Mouse (Mus musculus): ENCODE measurements at regions not wholly inside any gene's neighbourhood (a gene's known extent, or its start where the extent isn't known, plus 50 kb on each side); places are given as distances from the start of the nearest gene placed in this dataset.

DNA sequence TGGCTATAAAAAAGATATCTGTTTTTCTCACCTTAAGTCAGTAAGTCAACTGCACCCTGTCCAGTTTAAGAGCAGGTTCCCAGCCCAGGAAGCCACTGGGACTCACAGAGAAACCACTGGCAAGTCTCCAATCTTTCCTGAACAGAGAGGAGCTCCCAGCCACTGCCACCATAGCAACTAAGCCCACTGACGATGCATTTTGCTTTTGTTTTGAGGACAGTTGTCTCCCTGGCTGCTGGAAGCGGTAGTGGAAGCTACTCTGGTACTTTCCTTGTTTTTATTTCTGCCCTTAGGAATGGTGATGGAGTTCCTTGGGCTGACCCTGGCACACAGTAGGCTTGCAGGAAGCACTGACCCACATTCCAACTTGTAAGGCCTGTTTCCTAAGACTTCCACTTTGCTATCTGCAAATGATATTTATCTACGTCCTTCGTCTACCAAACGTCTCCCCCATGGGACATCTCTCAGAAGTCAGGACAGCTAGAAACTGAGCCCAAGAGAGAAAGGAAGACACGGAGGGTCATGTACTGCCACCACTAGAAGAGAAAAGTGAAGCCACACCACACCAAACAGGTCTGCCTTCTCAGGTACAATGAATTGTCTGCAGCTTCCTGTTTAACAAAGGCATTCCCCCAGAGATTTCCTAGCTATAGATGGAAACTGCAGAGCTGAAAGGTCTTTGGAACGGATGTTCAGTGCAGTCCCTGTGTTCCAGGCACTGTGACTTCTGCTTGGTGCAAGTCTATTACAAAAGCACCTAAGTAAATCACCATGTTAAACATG is 125.7 kb upstream of the Fmo9 start:
- DNase-seq (ENCODE audit: low spot score) = no peak

DNA sequence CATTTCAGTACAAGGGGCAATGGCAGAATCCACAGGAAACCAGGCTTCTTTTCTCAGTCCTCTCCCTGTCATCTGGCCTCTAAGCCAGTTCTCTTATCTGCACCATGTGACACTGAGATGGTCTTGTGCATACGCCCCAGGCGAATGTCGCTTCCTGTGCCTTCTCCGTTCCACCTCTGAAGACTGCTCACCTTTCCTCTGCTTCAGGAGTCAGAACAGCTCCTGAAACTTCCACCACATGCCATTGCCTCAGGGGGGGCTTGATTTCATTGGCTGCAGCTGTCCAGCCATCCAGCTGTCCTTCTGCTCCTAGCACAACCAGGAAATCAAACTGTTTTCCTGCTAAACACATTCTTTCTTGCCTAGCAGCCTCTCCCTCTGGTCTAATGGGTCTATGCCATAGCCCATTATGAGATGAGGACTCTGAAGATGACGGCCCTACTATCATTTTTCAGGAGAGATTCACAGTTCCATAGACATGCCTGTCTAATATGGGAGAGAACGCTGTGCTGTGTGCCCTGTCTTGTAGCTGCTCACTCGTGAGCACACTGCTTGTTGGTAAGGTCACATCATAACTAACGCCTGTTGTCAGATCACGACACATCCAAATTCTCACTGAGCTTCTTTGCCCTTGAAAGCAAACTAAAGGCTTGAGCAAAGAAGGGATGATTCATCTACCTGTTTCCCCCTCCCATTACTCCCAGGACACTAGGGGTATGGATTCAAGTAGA is 129.9 kb upstream of the Fmo9 start:
- DNase-seq (ENCODE audit: low spot score) = no peak

DNA sequence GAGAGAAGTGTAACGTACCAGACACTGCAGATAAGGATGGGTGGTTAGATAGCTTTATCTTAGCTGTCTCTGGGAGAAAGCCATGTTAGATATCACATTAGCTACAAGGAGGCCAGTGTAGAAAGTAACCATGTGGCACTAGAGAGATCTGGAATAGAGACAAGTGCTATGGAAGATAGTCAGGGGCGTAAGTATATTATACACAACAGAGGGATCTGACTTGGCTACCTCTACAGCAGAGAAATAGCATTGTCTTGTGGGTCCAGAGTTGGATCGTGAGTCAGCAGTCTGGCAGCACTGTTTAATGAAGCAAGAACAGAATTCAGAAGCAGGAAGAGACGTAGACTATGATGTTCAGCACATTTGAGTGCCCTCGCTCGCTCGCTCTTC is 130.4 kb upstream of the Fmo9 start:
- DNase-seq (ENCODE audit: low spot score) = no peak

DNA sequence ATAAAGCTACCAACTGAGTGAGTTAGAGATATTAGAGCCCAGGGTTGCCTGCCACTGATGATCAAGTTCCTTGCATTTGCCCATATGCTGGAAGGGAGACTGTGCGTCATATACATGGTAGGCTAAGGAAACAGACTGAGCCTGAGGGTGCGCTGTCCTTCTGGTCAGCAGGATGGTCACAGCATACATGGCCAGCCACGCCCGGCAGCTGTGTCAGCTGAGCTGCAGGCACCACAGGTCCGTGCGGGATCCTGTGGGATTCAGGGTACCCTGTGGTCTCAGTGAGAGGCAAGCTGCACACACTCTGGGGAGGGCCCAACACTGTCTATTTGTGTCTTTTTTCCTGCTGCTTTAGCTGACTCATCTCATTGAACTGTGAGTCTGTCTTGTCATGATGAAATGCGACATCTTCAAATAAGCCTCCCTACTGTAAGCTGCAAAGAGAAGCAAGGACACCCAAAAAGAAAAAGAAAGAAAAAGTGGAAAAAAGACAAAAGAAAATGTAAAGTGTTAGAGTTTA is 131.3 kb upstream of the Fmo9 start:
- DNase-seq (ENCODE audit: low spot score) = no peak

DNA sequence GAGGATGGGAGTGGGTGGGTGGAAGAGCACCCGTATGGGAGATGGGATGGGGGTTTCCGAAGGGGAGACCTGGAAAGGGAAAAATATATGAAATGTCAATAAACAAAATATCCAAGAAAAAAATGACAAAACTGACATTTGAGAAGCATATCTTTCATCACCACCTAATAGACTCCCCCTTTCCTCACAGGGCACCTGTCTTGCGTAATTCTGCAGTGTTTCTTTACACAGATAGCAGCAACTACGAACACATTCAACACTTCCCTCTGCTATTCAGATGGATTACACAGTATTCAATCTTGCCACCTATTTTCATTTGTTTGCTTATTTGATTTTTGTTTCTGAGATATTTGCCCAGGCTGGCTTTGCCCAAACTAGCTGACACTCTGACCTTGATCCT is 136.3 kb upstream of the Fmo9 start:
- DNase-seq (ENCODE audit: low spot score) = no peak

DNA sequence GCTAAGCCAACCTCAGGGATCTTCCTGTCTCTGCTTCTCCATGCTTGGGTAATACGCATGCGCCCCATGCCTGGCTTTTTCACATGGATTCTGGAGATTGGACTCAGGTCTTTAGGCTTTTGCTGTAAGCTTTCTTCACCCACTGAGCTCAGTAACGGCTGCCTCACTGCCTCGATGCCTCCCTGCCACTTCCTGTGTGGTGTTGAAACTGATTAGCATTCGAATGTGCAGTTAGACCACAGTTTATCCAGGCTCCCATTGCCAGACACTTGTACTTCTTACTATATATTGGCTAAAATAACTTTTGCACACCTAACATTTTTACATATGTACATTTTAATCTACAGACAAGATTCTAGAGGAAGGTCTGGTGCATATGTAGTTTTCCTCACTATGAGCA is 137.0 kb upstream of the Fmo9 start:
- no peak for DNase-seq (ENCODE audit: low spot score)

DNA sequence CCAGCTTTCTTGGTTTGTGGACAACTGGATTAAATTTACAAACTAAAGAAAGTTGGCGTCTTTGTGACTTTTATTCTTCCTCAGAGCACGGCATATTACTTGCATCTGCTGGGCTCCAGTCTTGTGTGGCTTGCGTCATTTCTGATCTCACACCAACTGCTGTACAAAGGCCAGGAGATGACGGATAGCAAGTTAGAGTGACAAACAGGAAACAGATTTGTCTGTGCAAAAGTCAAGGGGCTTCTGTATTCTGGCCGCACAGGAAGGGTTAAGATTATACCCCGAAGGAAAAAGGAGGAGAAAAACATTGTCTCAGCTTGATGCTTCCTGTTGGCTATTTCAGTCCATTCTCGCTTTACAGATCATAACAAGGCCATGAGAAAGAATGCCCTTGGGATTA is 137.8 kb upstream of the Fmo9 start:
- no peak for DNase-seq (ENCODE audit: low spot score)

DNA sequence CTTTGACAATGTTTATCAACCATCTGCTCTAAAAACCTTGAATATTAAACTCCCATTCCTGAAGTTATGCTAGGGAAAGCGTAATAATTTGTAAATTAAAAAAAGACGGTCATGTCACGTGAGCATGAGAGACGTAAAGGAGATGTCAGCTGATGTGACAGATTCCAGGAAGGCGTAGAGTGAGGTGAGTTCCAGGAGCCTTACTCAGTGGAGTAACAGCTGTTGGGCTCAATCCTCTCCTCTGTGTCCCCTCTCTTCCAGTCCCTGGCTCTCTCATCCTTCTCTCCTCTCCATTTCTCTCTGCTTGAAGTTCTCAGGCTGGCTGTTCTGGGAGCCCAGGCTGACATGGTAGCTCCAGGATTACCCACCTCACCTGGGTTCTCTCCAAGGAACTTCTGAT is 138.4 kb upstream of the Fmo9 start:
- DNase-seq (ENCODE audit: low spot score) = no peak

DNA sequence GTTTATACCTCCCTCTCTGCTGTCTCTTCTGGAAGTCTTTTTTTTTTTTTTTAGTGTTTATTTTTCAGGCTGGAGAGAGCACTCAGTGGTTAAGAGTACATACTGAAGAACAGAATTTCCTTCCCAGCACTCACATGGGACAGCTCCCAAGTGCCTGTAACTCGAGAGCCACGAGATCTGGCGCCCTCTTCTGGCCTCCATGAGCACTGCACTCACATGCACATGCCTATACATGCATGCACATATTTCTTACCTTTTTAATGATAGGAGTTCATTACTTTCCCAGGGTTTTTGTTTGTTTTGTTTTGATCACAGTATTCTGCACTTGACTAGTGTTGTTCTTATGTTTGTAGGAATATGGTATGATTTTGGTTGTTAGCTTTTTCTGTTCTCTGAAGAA is 139.5 kb upstream of the Fmo9 start:
- DNase-seq (ENCODE audit: low spot score) = no peak

DNA sequence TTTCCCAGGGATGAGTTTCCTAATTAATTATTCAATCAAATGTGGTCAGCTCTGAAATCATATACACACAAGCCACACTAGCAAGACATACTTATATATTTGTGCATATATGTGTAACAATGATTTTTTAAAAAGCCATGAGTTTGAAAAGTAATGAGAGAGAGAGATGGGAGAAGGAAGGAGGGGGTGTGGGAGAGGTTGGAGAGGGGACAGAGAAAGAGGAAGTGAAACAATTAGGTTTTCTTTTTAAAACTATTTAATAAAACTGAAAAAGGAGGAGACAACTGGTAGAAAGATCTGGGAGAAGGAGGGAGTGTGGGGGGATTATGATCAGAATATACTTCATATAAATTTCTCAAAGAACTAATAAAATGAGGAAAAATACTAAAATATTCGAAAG is 155.7 kb upstream of the Fmo9 start:
- DNase-seq (ENCODE audit: low spot score) = no peak

DNA sequence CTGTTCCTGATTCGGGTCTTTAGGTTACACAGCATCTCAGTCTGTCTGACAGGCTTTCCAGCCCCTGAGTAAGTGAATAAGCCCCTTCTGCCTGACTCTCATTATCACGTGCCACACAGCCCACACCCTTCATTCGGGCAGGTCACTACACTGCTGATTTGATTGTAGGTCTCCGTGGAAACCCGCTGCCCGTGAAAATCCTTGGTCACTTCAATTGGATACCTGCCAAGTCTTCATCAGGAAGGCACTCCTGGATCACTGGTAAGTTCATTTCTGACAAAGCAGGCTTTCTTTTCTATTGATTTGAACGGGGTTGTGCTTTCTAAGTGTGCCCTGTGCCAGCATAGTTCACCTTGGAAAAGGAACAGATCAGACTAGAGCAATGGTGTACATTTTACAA is 158.2 kb upstream of the Fmo9 start:
- DNase-seq (ENCODE audit: low spot score) = no peak

DNA sequence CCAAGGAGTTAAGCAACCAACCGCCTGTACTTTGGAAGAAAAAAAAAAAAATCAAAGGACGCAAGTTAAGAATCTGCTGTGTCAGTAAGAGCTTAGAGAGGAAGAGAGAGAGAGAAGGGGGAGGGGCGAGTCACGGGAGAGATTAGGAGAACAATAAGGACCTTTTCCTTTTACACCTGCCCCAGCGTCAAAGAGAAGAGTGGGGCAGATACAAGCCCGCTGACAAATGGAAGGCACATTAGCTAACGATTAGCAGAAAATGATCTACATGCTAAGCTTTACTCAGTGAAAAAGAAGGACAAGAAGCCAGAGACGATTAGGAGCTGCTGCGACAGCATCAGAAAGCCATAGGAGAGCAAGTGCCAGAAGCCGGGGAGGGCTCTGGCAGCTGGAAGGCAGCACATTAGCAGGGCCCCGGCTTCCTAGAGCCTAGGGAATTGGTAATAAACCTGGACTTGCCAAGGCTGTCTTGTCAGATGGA is 157.8 kb upstream of the Fam78b start:
- DNase-seq (ENCODE audit: low spot score) = no peak

DNA sequence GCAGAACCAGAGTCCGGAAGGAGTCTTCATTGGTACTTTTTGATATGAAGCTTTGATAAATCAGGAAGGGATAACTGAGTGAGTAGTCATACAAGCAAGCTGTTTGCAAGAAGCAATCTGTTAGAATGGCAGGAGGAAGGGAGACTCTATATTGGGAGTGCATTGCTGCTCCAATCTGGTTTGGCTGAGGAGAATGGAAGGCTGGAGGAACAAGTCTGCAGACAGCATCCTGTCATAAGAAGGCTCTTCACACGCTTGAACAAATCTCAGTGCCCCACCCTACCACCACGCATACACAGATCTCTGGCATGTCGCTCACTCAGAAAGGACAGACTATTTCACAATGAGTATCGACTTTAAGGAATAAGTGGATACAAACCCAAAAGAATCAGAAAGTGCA is 154.7 kb upstream of the Fam78b start:
- DNase-seq (ENCODE audit: low spot score) = peak; percentile 3

DNA sequence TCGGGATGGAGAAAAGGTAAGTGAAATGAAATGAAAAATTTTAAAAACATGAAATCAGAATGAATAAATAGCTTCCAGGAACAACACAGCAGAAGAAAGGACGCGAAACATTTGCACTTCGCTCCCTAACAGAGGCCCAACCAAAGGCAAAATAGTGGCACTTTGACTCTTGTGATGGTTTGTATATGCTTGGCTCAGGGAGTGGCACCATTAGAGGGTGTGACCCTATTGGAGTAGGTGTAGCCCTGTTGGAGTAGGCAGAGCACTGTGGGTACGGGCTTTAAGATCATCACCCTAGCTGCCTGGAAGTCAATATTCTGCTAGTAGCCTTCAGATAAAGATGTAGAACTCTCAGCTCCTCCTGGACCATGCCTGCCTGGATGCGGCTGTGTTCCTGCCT is 154.0 kb upstream of the Fam78b start:
- no peak for DNase-seq (ENCODE audit: low spot score)

DNA sequence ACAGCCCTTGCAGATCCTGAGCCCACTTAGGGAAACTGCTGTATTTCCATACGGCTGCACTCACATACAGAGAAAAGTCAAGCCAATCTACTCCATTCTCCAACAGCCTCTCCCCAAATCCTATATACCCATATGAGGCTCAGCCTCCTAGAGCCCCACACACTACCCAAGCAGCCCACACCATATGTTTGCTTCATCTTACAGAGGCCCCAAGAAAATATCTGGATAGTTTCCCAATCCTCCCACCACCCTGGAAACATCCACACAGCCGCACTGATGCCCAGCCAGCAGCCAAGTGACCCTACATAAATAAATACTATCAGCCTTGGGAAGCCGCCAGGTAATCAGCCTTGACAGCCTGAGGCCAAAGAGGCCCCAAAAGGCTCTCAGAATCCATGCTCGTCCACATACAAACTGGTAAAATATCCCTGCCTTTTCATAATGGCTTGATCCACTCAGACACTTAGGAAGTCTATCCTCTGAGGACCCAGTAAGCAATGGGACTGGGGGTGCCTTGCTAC is 153.1 kb upstream of the Fam78b start:
- no peak for DNase-seq (ENCODE audit: low spot score)

DNA sequence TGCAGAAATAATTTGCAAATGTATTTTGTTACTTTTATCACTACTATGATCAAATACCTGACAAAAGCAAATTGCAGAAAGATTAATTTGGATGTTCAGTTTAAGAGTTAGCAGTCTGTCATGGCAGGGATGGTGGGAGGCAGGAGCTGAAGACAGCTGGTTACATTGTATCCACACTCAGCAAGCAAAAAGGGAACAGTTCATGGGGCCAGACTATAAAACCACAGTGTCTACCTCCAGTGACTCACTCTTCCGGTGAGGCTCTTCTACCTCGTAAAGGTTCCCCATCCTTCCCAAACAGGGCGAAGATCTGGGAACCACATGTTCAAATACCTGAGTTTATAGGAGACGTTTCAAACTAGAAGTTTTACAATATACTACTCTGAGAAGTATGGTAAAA is 145.2 kb upstream of the Fam78b start:
- no peak for DNase-seq (ENCODE audit: low spot score)

DNA sequence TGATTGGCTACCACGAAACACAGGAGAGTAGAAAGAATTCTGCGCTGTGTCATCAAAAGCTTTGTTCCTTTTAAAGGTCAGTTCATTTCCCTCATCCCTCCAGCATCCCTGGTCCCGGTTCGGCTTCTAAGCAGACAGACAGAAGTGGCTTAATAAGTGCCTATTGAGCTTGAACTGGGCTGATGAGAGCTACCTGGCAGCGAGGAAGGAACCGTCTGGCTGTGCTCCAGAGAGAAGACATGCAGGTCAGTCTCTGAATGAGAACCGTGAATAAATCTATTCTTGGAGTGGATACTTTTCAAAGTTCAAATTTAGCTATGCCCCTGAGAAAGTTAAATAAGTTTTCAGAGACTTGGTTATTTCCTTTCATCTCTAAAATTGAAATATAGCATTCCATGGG is 135.0 kb upstream of the Fam78b start:
- no peak for DNase-seq (ENCODE audit: low spot score)

DNA sequence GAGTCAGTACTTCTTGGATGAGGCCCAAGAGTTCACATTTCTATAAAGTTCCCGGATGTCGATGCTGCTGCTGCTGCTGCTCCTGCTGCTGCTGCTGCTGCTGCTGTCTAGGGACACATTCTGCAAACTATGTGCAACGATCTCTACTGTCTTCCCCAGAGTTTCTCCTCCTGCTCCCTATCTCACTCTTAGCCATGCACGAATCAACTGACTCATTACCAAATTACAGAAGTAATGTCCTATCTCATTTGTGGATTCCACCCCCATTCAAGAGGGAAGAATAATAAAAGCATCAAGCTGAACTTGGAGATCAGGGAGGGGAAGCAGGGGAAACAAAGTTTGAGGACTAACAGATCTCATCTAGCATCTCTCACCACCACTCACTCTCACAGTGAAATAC is 130.0 kb upstream of the Fam78b start:
- no peak for DNase-seq (ENCODE audit: low spot score)

DNA sequence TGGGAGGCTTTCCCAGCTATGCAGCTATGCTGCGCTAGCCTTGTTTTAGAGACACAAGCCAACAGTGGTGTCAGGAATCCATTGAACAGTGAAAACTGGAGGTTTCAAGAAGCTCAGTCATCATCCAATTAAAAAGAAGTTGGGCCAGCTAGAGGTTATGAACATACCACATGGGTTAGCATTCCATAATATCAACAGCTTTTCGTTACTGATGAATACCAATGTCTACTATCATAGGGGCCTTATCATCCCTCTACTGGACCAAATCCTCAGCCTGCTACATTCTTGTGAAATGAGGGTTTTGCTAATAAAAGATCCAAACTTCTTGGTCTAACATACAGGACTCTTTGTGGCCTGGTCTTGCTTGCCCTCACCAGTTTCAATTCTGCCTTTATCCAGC is 124.8 kb upstream of the Fam78b start:
- DNase-seq (ENCODE audit: low spot score) = no peak

DNA sequence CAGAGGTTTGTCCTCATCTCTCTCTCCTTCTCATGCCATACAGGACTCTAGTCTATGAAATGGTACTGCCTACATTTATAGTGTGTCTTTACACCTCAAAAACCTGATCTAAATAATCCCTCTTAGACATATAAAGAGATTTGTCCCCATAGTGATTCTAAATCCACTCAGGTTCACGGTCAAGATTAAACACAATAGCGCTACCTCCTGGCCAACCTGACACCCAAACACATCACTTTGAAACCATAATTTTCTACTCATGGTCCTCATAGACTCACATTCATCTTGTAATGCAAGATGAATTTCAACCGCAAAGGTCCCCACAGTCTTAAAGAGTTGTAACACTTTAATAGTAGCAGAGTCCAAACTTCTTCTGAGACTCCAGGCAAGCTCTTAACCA is 118.0 kb upstream of the Fam78b start:
- DNase-seq (ENCODE audit: low spot score) = no peak

DNA sequence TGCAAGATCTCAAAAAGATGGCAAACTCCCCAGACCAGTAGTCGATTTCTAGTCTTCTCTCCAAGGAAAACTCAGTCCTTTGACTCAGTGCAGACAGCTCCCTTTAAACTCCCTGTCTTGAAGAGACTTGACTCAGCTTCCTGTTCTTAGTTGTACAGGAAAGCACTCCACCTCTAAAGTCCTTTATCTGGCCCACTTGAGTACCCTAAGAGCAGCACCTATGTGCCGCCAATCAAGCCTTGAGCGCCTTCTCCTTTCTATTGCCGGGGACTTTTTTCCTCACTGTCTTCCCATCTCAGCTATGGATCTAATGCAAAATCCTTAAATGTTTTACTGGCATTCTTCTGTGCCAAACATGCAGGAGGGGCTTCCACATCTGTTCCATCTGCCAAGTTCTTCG is 105.3 kb upstream of the Fam78b start:
- no peak for DNase-seq (ENCODE audit: low spot score)

DNA sequence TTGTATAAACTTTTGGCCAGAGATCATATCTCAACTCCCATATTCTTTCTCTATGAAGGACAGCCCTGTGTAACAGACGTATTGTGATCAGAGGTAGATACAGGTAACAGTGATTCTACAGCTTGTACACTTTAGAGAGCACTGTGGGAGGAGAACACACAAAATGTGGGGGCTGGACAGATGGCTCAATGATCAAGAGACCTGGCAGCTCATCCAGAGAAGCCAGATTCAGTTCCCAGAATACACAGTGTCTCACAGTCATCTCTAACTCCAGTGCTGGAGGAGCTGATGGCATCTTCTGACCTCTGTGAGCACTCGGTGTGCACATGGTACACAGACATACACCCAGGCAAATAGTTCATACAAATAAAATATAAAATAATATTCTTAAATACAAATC is 102.5 kb upstream of the Fam78b start:
- DNase-seq (ENCODE audit: low spot score) = no peak

DNA sequence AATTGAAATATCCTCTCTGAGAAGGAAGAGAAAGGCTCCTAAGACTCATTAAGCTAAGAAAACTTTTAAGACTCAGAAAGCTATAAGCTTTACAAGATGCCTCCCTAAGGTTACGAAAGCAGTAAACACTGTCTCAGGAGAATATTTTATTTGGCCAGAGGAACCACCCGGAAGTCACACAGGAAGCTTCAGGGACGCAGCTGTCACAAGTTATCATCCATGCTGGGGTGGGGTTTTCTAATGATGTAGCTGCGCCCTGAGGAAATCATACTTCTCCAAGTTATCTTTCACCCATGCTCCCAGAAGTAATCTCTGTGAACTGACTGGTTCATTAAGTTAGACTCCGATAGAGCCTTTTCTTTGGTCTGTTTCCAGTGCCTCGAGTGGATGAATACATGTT is 102.0 kb upstream of the Fam78b start:
- DNase-seq (ENCODE audit: low spot score) = no peak
